Mouse (Mus musculus) CH12F3 (cell line): ENCODE measurements around the gene Cdkal1.

ENCODE experiments used
- in situ Hi-C: fragments of 300-500 bp; cut with MboI; formaldehyde crosslinking; loops from 2 replicates; pipeline ENCODE4 v1.14.3; 2020; ENCODE audit warnings: low sequenced_read_pairs

Gene Cdkal1

GRCm38 (mm10) chr13:29434726-29435125 is 420.7 kb downstream of the Cdkal1 start:
- in situ Hi-C loops = no loop called here

- in situ Hi-C loops = no loop called here
Measured at GRCm38 (mm10) chr13:29430919-29431318, 424.6 kb downstream of the Cdkal1 start.

DNA sequence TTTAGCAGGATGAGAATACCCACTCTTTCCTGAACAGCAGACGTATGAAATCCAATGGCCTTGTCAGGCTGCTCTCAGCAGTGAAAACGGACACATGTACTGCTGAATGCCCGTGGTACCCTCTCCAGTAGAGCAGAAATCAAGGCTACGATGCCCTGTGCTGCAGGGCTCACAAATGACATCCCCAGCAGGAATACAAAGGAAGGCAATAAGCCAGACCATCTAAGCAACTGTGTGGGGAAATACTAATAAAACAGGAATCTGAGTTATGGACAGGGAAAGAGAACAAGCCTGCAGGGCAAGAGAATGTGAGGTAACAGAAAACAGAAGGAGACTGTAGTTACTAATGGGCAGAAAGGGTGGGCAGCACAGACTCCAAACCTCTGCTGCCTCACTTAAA is 425.6 kb downstream of the Cdkal1 start:
- in situ Hi-C loops = no loop called here

GRCm38 (mm10) chr13:29429196-29429595 is 426.3 kb downstream of the Cdkal1 start:
- in situ Hi-C loops = no loop called here

DNA sequence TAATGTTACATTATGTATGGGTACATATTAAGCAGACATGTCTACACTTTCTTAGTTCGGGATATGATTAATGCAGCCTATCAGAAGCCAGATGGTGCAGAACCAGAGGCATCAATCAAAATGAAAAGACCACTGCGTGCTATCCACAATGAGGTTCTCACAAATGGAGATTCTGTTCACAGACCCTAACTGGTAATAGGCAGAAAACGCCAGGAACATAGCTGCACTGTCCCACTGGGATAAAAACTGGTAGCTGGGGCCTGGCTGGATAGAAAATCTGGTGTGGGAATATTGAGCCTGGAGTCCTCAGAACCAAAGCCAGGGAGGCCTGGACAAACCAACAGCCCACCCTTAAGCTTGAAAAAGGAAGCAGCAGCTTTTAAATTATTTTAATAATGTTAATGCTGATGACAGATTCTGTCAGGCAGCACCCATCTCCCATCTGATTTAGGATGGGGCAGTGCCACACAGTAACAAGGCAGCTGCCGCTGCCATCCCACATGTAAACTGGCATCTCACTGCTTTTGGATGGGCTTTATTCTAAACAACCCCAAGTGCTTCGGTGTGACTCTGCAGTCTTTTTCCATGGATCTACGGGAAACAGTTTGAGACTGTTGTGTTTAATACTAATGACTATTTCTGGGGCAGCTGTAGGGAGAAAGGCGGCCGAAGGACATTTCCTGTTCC is 438.9 kb downstream of the Cdkal1 start:
- in situ Hi-C loops = no loop called here

DNA sequence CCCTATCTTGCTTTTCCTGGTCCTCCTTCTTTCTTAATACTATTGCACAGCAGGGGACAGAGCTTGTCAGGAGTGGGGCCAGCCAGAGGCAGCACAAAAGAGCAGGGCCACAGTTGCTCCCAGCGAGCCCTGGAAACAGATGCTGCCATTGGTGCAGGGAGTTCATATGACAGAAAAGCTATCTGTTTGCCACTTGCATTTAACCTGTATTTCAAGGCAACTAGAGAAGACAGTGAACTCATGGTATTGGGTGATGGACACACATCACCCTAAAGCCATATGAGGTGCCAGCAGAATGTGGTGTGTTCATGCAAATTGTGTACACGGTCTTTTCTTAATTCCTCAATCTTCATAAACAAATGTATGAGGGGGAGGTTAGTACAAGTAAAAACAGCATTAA is 439.5 kb downstream of the Cdkal1 start:
- in situ Hi-C loops = no loop called here

DNA sequence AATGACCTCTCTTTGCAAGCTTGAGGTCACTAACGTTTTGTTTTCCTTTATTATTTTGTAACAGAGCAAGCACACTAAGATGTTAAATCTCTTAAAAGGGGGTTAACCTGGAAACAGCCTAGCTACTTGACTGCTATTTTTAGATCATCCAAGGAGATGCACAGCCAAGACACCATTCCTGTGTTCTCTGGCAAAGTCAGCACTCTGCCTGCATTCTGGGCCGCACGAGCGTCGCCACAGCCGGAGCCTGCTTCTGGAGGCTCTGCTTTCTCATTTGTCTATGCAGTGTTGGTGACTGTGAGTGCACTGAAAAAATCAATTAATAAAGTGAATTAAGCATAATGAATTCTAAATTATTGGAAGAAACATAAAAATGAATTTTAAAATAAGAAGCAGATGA is 440.6 kb downstream of the Cdkal1 start:
- in situ Hi-C loops = no loop called here

DNA sequence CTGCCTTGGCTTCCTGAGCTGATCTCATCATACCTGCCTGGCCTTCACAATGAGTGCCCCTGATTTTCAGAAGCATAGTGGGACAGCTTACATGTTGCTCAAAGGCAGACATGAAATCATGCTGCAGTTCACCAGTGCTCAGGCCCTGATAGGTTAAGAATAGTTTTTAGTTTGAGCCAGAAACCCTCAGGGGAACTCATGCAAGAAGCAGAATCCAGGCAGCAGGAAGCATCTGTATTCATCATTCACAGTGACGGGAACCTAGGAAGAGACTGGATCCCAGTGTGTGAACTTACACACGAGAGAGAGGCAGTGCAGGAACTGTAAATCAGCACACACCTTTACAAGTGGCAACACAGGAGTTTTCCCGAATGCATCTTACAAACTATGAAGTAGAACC is 441.0 kb downstream of the Cdkal1 start:
- in situ Hi-C loops = no loop called here

DNA sequence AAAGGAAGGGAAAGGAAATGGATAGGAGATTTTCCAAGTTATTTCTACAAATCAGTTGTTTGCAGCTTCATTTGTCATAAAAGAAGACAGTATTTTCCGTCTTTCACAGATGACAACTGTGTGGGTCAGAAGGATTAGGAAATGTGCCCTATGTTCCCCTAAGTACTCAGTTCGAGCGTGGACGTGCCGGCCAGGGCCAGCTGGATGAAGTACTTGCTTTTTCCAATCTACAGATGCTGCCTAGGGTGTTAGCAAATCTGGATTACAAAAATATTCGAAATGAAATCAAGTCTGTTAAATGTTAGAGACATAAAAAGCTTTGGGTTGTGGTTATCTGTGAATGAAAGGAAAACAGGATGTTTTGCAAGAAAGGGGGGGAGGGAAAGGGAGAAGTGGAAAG is 444.3 kb downstream of the Cdkal1 start:
- in situ Hi-C loops = no loop called here

GRCm38 (mm10) chr13:29407619-29408018 is 447.9 kb downstream of the Cdkal1 start:
- in situ Hi-C loops = no loop called here

DNA sequence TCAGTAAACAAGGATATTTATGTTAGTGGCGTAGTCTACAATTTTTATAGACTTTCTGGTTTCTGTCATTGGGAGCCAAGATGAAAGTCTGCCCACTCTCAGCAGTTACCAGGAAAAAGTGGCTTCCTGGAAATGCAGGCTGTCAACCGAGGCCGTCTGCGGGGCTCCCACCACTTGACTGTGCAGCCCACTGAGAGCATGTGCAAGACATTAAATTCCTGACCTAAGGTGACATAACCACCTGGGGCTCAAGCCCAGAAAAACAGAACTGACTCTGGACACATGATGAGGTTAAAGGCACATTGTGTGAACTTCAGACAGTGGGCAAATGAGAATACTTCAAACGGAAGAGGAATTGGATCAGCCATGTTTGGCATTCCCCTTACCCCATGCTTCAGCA is 450.2 kb downstream of the Cdkal1 start:
- in situ Hi-C loops = no loop called here

DNA sequence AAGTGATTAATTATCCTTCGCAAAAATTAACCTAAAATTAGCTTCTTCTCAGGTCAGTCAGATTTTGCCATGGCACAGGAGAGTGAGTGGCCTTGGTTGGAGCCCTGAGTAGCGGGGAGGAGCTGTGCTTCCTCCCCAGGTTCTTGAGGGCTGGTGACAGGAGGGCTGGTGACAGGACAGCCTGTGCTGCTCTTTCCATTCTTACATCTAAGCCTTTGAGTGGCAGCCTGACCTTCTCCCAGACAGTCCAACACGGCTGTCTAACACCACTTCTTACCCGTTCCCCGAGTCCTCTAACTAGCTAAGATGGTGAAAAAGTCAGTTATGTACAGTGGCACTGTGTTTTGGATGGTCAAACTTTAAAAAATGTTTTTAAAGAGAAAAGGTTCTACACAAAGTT is 452.3 kb downstream of the Cdkal1 start:
- in situ Hi-C loops = no loop called here

DNA sequence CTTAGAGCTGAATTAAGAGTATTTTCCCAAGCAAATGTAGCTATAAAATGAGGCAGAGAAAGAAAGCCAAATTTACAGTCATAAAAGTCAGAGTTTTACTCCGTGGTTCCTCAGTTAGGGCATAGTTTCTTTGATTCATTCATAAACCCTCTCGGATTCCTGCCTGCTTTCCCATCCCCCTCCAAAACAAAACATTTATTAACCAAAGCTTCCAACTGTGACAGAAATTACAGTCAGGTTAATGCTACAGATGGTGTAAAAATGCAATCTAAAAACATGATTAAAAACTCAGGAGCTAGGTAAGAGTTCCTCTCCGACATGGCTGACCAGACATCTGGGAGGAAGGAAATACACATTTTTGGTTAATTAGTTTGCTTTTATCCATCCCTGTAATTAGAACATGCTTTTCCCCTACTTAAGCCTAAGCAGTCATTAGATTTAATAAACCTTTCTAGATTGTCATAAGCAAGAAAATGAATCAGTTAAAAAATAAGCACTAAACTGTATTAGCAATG is 452.9 kb downstream of the Cdkal1 start:
- in situ Hi-C loops = no loop called here

DNA sequence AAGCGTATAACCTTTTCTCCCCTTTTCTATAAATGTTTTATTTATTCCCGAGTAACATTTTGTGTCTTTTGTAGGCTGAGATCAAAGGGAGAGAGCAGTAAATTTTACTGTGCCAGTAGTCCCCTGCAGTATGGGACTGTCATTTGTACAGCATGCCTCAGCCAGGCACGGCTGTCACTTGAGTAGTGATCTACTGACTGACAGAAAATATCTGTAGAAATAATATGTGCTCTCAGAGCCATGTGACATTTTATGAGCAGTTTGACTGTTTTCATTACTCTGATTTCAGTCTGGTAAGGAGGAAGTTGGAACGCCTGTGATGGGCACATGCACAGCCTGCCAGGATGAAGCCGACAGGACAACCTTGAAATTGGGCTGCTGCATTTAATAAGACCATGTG is 455.6 kb downstream of the Cdkal1 start:
- in situ Hi-C loops = no loop called here

- in situ Hi-C loops = no loop called here
Measured at GRCm38 (mm10) chr13:29398456-29398855, 457.0 kb downstream of the Cdkal1 start.

- in situ Hi-C loops = no loop called here
Measured at GRCm38 (mm10) chr13:29395694-29396093, 459.8 kb downstream of the Cdkal1 start.

GRCm38 (mm10) chr13:29390025-29390424 is 465.4 kb downstream of the Cdkal1 start:
- in situ Hi-C loops = no loop called here

DNA sequence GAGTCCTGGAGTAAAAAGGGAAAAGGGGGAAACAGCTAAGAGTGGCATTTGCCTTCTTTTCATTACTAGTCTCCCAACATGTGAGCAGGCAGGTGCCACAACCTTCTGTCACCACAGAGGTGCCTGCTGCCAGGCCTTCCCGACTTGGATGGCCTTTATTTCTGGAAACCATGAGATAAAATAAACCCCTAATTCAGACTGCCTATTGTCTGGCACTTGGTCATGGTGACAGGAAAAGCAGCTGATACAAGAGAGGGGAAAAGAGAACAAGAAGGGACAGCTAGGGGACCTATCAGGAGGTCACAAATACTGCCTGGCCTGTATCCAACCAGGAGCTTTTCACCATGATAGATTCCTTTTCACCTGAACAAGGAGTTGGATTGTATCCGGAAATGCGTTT is 466.6 kb downstream of the Cdkal1 start:
- in situ Hi-C loops = no loop called here

DNA sequence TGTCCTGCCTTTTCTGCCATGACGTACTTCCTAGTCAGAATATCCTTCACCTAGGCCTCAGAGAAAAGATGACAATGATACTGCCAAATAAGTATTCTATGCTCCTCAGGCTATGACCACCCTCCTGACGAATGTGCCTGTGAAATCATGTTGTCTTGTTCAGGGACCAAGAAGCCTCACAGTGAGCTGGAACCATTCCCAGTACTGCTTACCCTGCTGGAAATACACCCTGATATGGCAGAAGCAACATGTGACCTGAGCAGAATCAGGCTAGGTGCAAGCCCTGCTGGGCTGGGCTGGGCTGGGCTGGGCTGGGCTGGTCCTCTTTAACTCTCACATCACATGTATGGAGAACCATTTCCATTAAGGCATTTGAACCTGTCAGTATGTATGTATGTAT is 477.9 kb downstream of the Cdkal1 start:
- in situ Hi-C loops = no loop called here

DNA sequence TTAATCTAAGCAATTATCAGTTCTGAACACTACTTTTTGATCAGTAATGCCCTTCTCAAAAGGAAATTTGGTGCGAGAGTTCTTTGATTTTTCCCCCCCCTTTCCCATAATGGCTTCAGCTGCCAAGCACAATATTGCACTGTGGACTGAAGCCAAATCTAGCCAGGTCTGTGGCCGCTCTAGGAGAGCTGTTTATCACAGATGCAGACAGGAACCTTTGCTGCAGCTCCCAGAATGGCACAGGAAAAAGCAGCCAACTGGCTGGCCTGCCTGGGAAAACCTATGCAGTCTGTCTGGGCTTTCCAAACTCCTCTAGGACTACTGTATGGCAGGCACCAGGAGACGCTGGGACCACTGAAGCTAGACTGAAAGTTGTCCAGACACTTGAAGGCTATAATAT is 483.6 kb downstream of the Cdkal1 start:
- in situ Hi-C loops = no loop called here

DNA sequence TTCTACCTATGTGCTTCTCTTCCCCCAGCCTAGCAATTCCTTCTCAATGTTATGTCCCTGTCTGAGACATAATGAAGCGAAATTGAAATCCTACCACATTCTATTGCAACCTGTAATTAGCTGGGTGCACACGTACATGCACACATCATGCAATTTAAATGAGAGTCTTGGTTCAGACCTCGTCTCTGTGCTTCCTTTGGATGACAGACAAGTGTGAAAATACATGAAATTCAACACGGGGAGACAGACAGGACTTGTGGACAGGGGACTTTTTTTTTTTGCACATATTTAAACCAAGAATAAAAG is 484.1 kb downstream of the Cdkal1 start:
- in situ Hi-C loops = no loop called here

- in situ Hi-C loops = no loop called here
Measured at GRCm38 (mm10) chr13:29370731-29371465, 484.6 kb downstream of the Cdkal1 start.

GRCm38 (mm10) chr13:29368806-29369205 is 486.7 kb downstream of the Cdkal1 start:
- in situ Hi-C loops = no loop called here
